Mouse (Mus musculus) MEL (cell line): ENCODE results near the gene Pdgfd. TPM values are rescaled to one million over a fixed set of nuclear protein-coding genes. Genes with fewer than 3 reads are reported as not detected.

Experiments used
- DNase-seq: peaks from one replicate; pipeline ENCODE4 v3.0.0; 2011; ENCODE audit warnings: low read depth, low spot score
- H3K27ac ChIP-seq: 2 replicates; pipeline ENCODE4 v1.5.1; 2012; ENCODE audit warnings: low read depth, mild to moderate bottlenecking, control low read depth, low read length, moderate library complexity; ENCODE audit not compliant: control insufficient read depth
- H3K27me3 ChIP-seq, 2 experiments: fragments of 150-350 bp in 1 of 2; sonication (generic) in 1 of 2; 2 replicates each; pipeline ENCODE4 v1.6.1; 2012; ENCODE audit warnings: low read length in 2 of 2, mild to moderate bottlenecking in 2 of 2, improper control_type of control experiment in 1 of 2, moderate library complexity in 1 of 2; ENCODE audit not compliant: insufficient read depth in 2 of 2, control insufficient read depth in 1 of 2
- H3K36me3 ChIP-seq, 2 experiments: 2 replicates each; pipeline ENCODE4 v1.6.1; 2012 to 2014; ENCODE audit warnings: low read length in 2 of 2, improper control_type of control experiment in 1 of 2, inconsistent platforms in 1 of 2, mild to moderate bottlenecking in 1 of 2; ENCODE audit not compliant: insufficient read depth in 2 of 2, control insufficient read depth in 1 of 2
- H3K4me1 ChIP-seq, 2 experiments: fragments of 150-350 bp in 1 of 2; sonication (generic) in 1 of 2; 2 replicates each; pipeline ENCODE4 v1.6.1; 2012; ENCODE audit warnings: low read length in 2 of 2, improper control_type of control experiment in 1 of 2, mild to moderate bottlenecking in 1 of 2; ENCODE audit not compliant: insufficient read depth in 2 of 2, control insufficient read depth in 1 of 2
- H3K4me3 ChIP-seq, 2 experiments: fragments of 150-350 bp in 1 of 2; sonication (generic) in 1 of 2; 2 replicates each; pipeline ENCODE4 v1.5.1; 2012; ENCODE audit warnings: low read depth in 2 of 2, low read length in 2 of 2, mild to moderate bottlenecking in 2 of 2, moderate library complexity in 2 of 2, control low read depth in 1 of 2, improper control_type of control experiment in 1 of 2; ENCODE audit not compliant: control insufficient read depth in 1 of 2, insufficient read depth in 1 of 2
- H3K79me2 ChIP-seq: 2 replicates; pipeline ENCODE4 v1.6.1; 2012; ENCODE audit warnings: mild to moderate bottlenecking, low read length, moderate library complexity; ENCODE audit not compliant: control insufficient read depth, poor library complexity, insufficient read depth
- H3K9ac ChIP-seq: 2 replicates; pipeline ENCODE4 v1.6.1; 2012; ENCODE audit warnings: low read depth, mild to moderate bottlenecking, control low read depth, low read length, moderate library complexity; ENCODE audit not compliant: control insufficient read depth, poor library complexity, severe bottlenecking
- H3K9me3 ChIP-seq: fragments of 150-350 bp; sonication (generic); replicated peaks from 2 replicates; pipeline ENCODE4 v1.6.1; 2012; ENCODE audit warnings: mild to moderate bottlenecking, low read length, improper control_type of control experiment, moderate library complexity; ENCODE audit not compliant: insufficient read depth
- CHD2 ChIP-seq: IDR thresholded peaks from 2 replicates; pipeline ENCODE4 v1.6.1; 2011; ENCODE audit warnings: low read length, improper control_type of control experiment
- CTCF ChIP-seq, 3 experiments: IDR thresholded peaks in 2 of 3; conservative IDR thresholded peaks in 1 of 3; 2 replicates each; pipeline ENCODE4 v1.5.1; 2011 to 2012; ENCODE audit warnings: low read length in 3 of 3, low read depth in 2 of 3, mild to moderate bottlenecking in 2 of 3, improper control_type of control experiment in 1 of 3, inconsistent platforms in 1 of 3, mixed read lengths in 1 of 3, moderate library complexity in 1 of 3; ENCODE audit not compliant: control insufficient read depth in 1 of 3, insufficient read depth in 1 of 3, poor library complexity in 1 of 3, severe bottlenecking in 1 of 3
- E2F4 ChIP-seq: IDR thresholded peaks from 2 replicates; pipeline ENCODE4 v1.6.1; 2011; ENCODE audit warnings: low read depth, low read length, improper control_type of control experiment, borderline replicate concordance
- ELF1 ChIP-seq: IDR thresholded peaks from 2 replicates; pipeline ENCODE4 v1.6.1; 2014; ENCODE audit warnings: low read depth, mild to moderate bottlenecking, inconsistent platforms, low read length, improper control_type of control experiment, moderate library complexity
- EP300 ChIP-seq, 2 experiments: IDR thresholded peaks; 2 replicates each; pipeline ENCODE4 v1.6.1; 2011; ENCODE audit warnings: improper control_type of control experiment in 2 of 2, low read length in 2 of 2, low read depth in 1 of 2, mild to moderate bottlenecking in 1 of 2
- ETS1 ChIP-seq: IDR thresholded peaks from 2 replicates; pipeline ENCODE4 v1.6.1; 2012; ENCODE audit warnings: low read depth, mild to moderate bottlenecking, inconsistent platforms, low read length, improper control_type of control experiment, moderate library complexity
- GATA1 ChIP-seq: IDR thresholded peaks from 2 replicates; pipeline ENCODE4 v1.6.1; 2011; ENCODE audit warnings: low read depth, low read length, improper control_type of control experiment
- HCFC1 ChIP-seq: IDR thresholded peaks from 2 replicates; pipeline ENCODE4 v1.6.1; 2012; ENCODE audit warnings: low read depth, mild to moderate bottlenecking, inconsistent platforms, low read length, improper control_type of control experiment, moderate library complexity
- JUND ChIP-seq: IDR thresholded peaks from 2 replicates; pipeline ENCODE4 v1.6.1; 2011; ENCODE audit warnings: low read depth, mild to moderate bottlenecking, improper control_type of control experiment, low read length
- KAT2A ChIP-seq: conservative IDR thresholded peaks from 2 replicates; pipeline ENCODE4 v1.6.1; 2012; ENCODE audit warnings: low read depth, low read length, improper control_type of control experiment, inconsistent platforms
- MAFK ChIP-seq: IDR thresholded peaks from 2 replicates; pipeline ENCODE4 v1.6.1; 2011; ENCODE audit warnings: low read depth, mild to moderate bottlenecking, low read length, improper control_type of control experiment, borderline replicate concordance
- MAX ChIP-seq: IDR thresholded peaks from 2 replicates; pipeline ENCODE4 v1.6.1; 2011; ENCODE audit warnings: low read length, improper control_type of control experiment
- MAZ ChIP-seq: IDR thresholded peaks from 2 replicates; pipeline ENCODE4 v1.6.1; 2012; ENCODE audit warnings: low read depth, mild to moderate bottlenecking, inconsistent platforms, low read length, improper control_type of control experiment
- MEF2A ChIP-seq: IDR thresholded peaks from 2 replicates; pipeline ENCODE4 v1.6.1; 2014; ENCODE audit warnings: low read depth, mild to moderate bottlenecking, inconsistent platforms, low read length, improper control_type of control experiment; ENCODE audit not compliant: poor library complexity, insufficient replicate concordance, severe bottlenecking; ENCODE audit errors: extremely low read depth
- MYC ChIP-seq: IDR thresholded peaks from 2 replicates; pipeline ENCODE4 v1.6.1; 2011; ENCODE audit warnings: low read depth, mild to moderate bottlenecking, low read length, improper control_type of control experiment, moderate library complexity
- NELFE ChIP-seq: IDR thresholded peaks from 2 replicates; pipeline ENCODE4 v1.6.1; 2011; ENCODE audit warnings: low read depth, low read length, improper control_type of control experiment
- NRF1 ChIP-seq: IDR thresholded peaks from 2 replicates; pipeline ENCODE4 v1.6.1; 2014; ENCODE audit warnings: low read depth, mild to moderate bottlenecking, inconsistent platforms, low read length, improper control_type of control experiment, moderate library complexity; ENCODE audit not compliant: poor library complexity, insufficient read depth, severe bottlenecking
- POLR2A ChIP-seq, 2 experiments: IDR thresholded peaks; 2 replicates each; pipeline ENCODE4 v1.6.1; 2011 to 2012; ENCODE audit warnings: low read length in 2 of 2, mild to moderate bottlenecking in 2 of 2, control low read depth in 1 of 2, improper control_type of control experiment in 1 of 2, low read depth in 1 of 2, moderate library complexity in 1 of 2; ENCODE audit not compliant: control insufficient read depth in 1 of 2, insufficient read depth in 1 of 2, poor library complexity in 1 of 2
- POLR2AphosphoS2 ChIP-seq: IDR thresholded peaks from 2 replicates; pipeline ENCODE4 v1.6.1; 2011; ENCODE audit warnings: low read length, improper control_type of control experiment
- RCOR1 ChIP-seq: IDR thresholded peaks from 2 replicates; pipeline ENCODE4 v1.6.1; 2012; ENCODE audit warnings: low read depth, mild to moderate bottlenecking, inconsistent platforms, low read length, improper control_type of control experiment
- SMC3 ChIP-seq: IDR thresholded peaks from 2 replicates; pipeline ENCODE4 v1.6.1; 2011; ENCODE audit warnings: low read depth, low read length, improper control_type of control experiment
- TAL1 ChIP-seq: IDR thresholded peaks from 2 replicates; pipeline ENCODE4 v1.6.1; 2012; ENCODE audit warnings: mild to moderate bottlenecking, inconsistent platforms, low read length, moderate library complexity, mixed read lengths
- TCF12 ChIP-seq: IDR thresholded peaks from 2 replicates; pipeline ENCODE4 v1.6.1; 2014; ENCODE audit warnings: low read depth, mild to moderate bottlenecking, inconsistent platforms, low read length, improper control_type of control experiment, moderate library complexity
- USF1 ChIP-seq: IDR thresholded peaks from 2 replicates; pipeline ENCODE4 v1.6.1; 2014; ENCODE audit warnings: low read depth, mild to moderate bottlenecking, inconsistent platforms, low read length, improper control_type of control experiment, moderate library complexity
- ZC3H11A ChIP-seq: IDR thresholded peaks from 2 replicates; pipeline ENCODE4 v1.6.1; 2012; ENCODE audit warnings: low read depth, mild to moderate bottlenecking, inconsistent platforms, low read length, improper control_type of control experiment
- ZKSCAN1 ChIP-seq: IDR thresholded peaks from 2 replicates; pipeline ENCODE4 v1.6.1; 2012; ENCODE audit warnings: low read depth, mild to moderate bottlenecking, inconsistent platforms, low read length, improper control_type of control experiment, moderate library complexity
- ZMIZ1 ChIP-seq: IDR thresholded peaks from 2 replicates; pipeline ENCODE4 v1.6.1; 2012; ENCODE audit warnings: low read depth, mild to moderate bottlenecking, inconsistent platforms, low read length, improper control_type of control experiment, moderate library complexity
- ZNF384 ChIP-seq: IDR thresholded peaks from 2 replicates; pipeline ENCODE4 v1.6.1; 2012; ENCODE audit warnings: low read depth, mild to moderate bottlenecking, inconsistent platforms, low read length, improper control_type of control experiment
- polyA plus RNA-seq, 2 experiments: library from polyadenylated mRNA; stranded (reverse) in 1 of 2; unstranded in 1 of 2; fragments of >175 nt in 1 of 2; fragments of >200 nt in 1 of 2; gene quantifications; 2 replicates each; pipeline versions ENCODE4 v1.2.1 to v1.2.4; 2012; ENCODE audit warnings: low replicate concordance in 2 of 2, low read depth in 1 of 2; ENCODE audit not compliant: insufficient read length in 2 of 2, insufficient read depth in 1 of 2, missing spikeins in 1 of 2
- total RNA-seq: library from RNA; depleted of rRNA; stranded (reverse); fragments of 300-350 nt; gene quantifications from 2 replicates; pipeline ENCODE4 v1.2.3, GENCODE M21; 2012

Gene Pdgfd
- total and polyA plus RNA-seq, 3 experiments = not detected

- Histone ChIP-seq H3K9me3 (no peaks in the 10 kb centered on the region), H3K4me1 (peaks cover 0 to 3% of the 10 kb centered on the region in 2 experiments; a peak in 1 of 4 replicates), H3K4me3 (no peak overlapping the region), H3K27ac (no peak overlapping the region), H3K9ac (no peak overlapping the region), H3K79me2 (no peaks in the 10 kb centered on the region), H3K27me3 (no peaks in the 10 kb centered on the region), H3K36me3 (peaks cover 0 to 13% of the 10 kb centered on the region in 2 experiments; a peak in 2 of 4 replicates)
- no peak for TF ChIP-seq MAX
- no peak for TF ChIP-seq MEF2A
- peak; percentile 74; the same call in 1 of the 2 replicates for TF ChIP-seq ETS1
- TF ChIP-seq SMC3 = no peak
- TF ChIP-seq ZNF384 = peak; percentile 100
- no peak for TF ChIP-seq CTCF (IDR thresholded peaks at IDR 0.05 in 2 of 3, conservative IDR thresholded peaks at IDR 0.05 in 1 of 3; ENCODE audit: control insufficient read depth in 1 of 3, insufficient read depth in 1 of 3, low read depth in 2 of 3, low read length in 3 of 3, poor library complexity in 1 of 3, severe bottlenecking in 1 of 3)
- TF ChIP-seq MAZ = no peak
- TF ChIP-seq KAT2A = no peak
- peak; percentile 89; the same call in 1 of the 2 replicates for TF ChIP-seq ZKSCAN1
- TF ChIP-seq MAFK = 0 out of 2 replicates have a peak, but pooled peaks have one; percentile 8
- TF ChIP-seq GATA1 = peak; percentile 78
- peak; percentile 82 for TF ChIP-seq RCOR1
- no peak for TF ChIP-seq CHD2
- TF ChIP-seq JUND = no peak
- TF ChIP-seq EP300 (IDR thresholded peaks at IDR 0.05; ENCODE audit: low read depth in 1 of 2, low read length in 2 of 2) = peak; percentile 82 to 94
- peak; percentile 59; the same call in 1 of the 2 replicates for TF ChIP-seq HCFC1
- TF ChIP-seq TCF12 = 0 out of 2 replicates have a peak, but pooled peaks have one; percentile 36
- no peak for TF ChIP-seq USF1
- TF ChIP-seq ELF1 = 0 out of 2 replicates have a peak, but pooled peaks have one; percentile 16
- peak; percentile 77 for DNase-seq
Observed at GRCm38 (mm10) chr9:6193352-6193751, 25.0 kb downstream of the Pdgfd start.

- no peaks in the 10 kb centered on the region for H3K9me3 ChIP-seq
Observed at GRCm38 (mm10) chr9:6212862-6213261, 44.5 kb downstream of the Pdgfd start.

More at GRCm38 (mm10) chr9:6212862-6213261, 44.5 kb downstream of the Pdgfd start:
- no peak for DNase-seq
- TF ChIP-seq CTCF (IDR thresholded peaks at IDR 0.05 in 2 of 3, conservative IDR thresholded peaks at IDR 0.05 in 1 of 3; ENCODE audit: control insufficient read depth in 1 of 3, insufficient read depth in 1 of 3, low read depth in 2 of 3, low read length in 3 of 3, poor library complexity in 1 of 3, severe bottlenecking in 1 of 3) (no peak), POLR2AphosphoS2 (no peak), E2F4 (no peak), KAT2A (no peak), POLR2A (IDR thresholded peaks at IDR 0.05; ENCODE audit: control insufficient read depth in 1 of 2, insufficient read depth in 1 of 2, low read depth in 1 of 2, low read length in 2 of 2, poor library complexity in 1 of 2) (no peak), NELFE (no peak), GATA1 (no peak), NRF1 (no peak), HCFC1 (no peak), MAFK (no peak), MAZ (no peak), MYC (no peak), ZMIZ1 (no peak), TAL1 (no peak), ZC3H11A (no peak), TCF12 (no peak), EP300 (IDR thresholded peaks at IDR 0.05; ENCODE audit: low read depth in 1 of 2, low read length in 2 of 2) (no peak), ZNF384 (no peak)
- Histone ChIP-seq H3K9ac (no peak overlapping the region), H3K79me2 (no peaks in the 10 kb centered on the region), H3K4me3 (no peak overlapping the region), H3K27me3 (no peaks in the 10 kb centered on the region), H3K36me3 (no peaks in the 10 kb centered on the region), H3K27ac (no peak overlapping the region), H3K4me1 (no peaks in the 10 kb centered on the region)
